Mouse (Mus musculus) MEL-GATA-1-ER (cell line): ENCODE measurements around the gene Wfdc12.
"Not testable (repeated sequence)": the region's sequence is repeated elsewhere in the genome, so short reads cannot be mapped to it uniquely, and the experiment has no call there.

ENCODE experiments used
- DNase-seq: peaks from one replicate; pipeline ENCODE4 v3.0.0-alpha.2; 2012; ENCODE audit warnings: low read depth; ENCODE audit errors: extremely low read depth

Wfdc12 gene

GRCm38 (mm10) chr2:164190576-164190975 is at the start of gene Wfdc12:
Gene Wfdc12 (minus strand): TSS chr2:164190608.
- no peak for DNase-seq

- no peak for DNase-seq
Observed at GRCm38 (mm10) chr2:164238366-164238765, 48.0 kb upstream of the Wfdc12 start, which contains the start of gene Svs2. Gene Svs2 (minus strand): TSS chr2:164238466.

- no peak for DNase-seq
Observed at GRCm38 (mm10) chr2:164232671-164233070, 42.3 kb upstream of the Wfdc12 start.

GRCm38 (mm10) chr2:164228361-164229070 is 38.1 kb upstream of the Wfdc12 start:
- no peak for DNase-seq

- no peak for DNase-seq
Observed at GRCm38 (mm10) chr2:164221522-164221921, 31.1 kb upstream of the Wfdc12 start, which contains the start of gene Wfdc15b. Gene Wfdc15b (minus strand): TSS chr2:164221660.

- DNase-seq, result no peak
Observed at GRCm38 (mm10) chr2:164219295-164219694, 28.9 kb upstream of the Wfdc12 start.

GRCm38 (mm10) chr2:164212711-164213110 is 22.3 kb upstream of the Wfdc12 start:
- no peak for DNase-seq

- DNase-seq, result no peak
Observed at GRCm38 (mm10) chr2:164210892-164211291, 20.5 kb upstream of the Wfdc12 start.

GRCm38 (mm10) chr2:164206676-164207075 is 16.3 kb upstream of the Wfdc12 start:
- DNase-seq, result no peak

- DNase-seq, result not testable (repeated sequence)
Observed at GRCm38 (mm10) chr2:164206011-164206410, 15.6 kb upstream of the Wfdc12 start.

- DNase-seq, result no peak
Observed at GRCm38 (mm10) chr2:164199626-164200327, 9.4 kb upstream of the Wfdc12 start, which contains the start of gene Wfdc15a. Gene Wfdc15a (minus strand): TSS chr2:164200130.

- DNase-seq, result no peak
Observed at GRCm38 (mm10) chr2:164196700-164196990, 6.2 kb upstream of the Wfdc12 start.

GRCm38 (mm10) chr2:164195971-164196699 is 5.7 kb upstream of the Wfdc12 start:
- no peak for DNase-seq

- no peak for DNase-seq
Observed at GRCm38 (mm10) chr2:164194959-164195630, 4.7 kb upstream of the Wfdc12 start.

- no peak for DNase-seq
Observed at GRCm38 (mm10) chr2:164192279-164192678, 1.9 kb upstream of the Wfdc12 start.

GRCm38 (mm10) chr2:164188722-164189121 is 1.7 kb downstream of the Wfdc12 start:
- peak; percentile 14 for DNase-seq

- peak; percentile 37 for DNase-seq
Observed at GRCm38 (mm10) chr2:164184145-164184719, 6.2 kb downstream of the Wfdc12 start.

- DNase-seq, result no peak
Observed at GRCm38 (mm10) chr2:164183340-164183739, 7.1 kb downstream of the Wfdc12 start.

GRCm38 (mm10) chr2:164182692-164183255 is 7.6 kb downstream of the Wfdc12 start, which contains the start of gene Wfdc5:
Gene Wfdc5 (minus strand): TSS chr2:164182742.
- no peak for DNase-seq

GRCm38 (mm10) chr2:164180770-164181169 is 9.6 kb downstream of the Wfdc12 start:
- no peak for DNase-seq

GRCm38 (mm10) chr2:164180124-164180523 is 10.3 kb downstream of the Wfdc12 start:
- peak; percentile 12 for DNase-seq
